Mouse (Mus musculus): ENCODE measurements at regions not wholly inside any gene's neighbourhood (a gene's known extent, or its start where the extent isn't known, plus 50 kb on each side); places are given as distances from the start of the nearest gene placed in this dataset.
"Not testable (repeated sequence)": the region's sequence is repeated elsewhere in the genome, so short reads cannot be mapped to it uniquely, and the experiment has no call there.

GRCm38 (mm10) chr8:18000750-18001149, 977.3 kb downstream of the Defb40 start:
- 65% methylated on average over 5 of the region's 5 CpGs for WGBS (ENCODE audit: insufficient replicate concordance)
- ATAC-seq (ENCODE audit: low read depth): no peak

GRCm38 (mm10) chr8:17984779-17985178, 993.3 kb downstream of the Defb40 start:
- no peaks in the 10 kb centered on the region for H3K4me1 ChIP-seq (replicated peaks)
- no peak overlapping the region for H3K27ac ChIP-seq
- 41% methylated on average over 1 of the region's 1 CpGs for whole genome bisulfite sequencing (ENCODE audit: insufficient replicate concordance)
- no peaks in the 10 kb centered on the region for H3K27me3 ChIP-seq
- no peak for ATAC-seq (ENCODE audit: low read depth)
- H3K36me3 ChIP-seq: no peaks in the 10 kb centered on the region
- H3K4me2 ChIP-seq: no peak overlapping the region
- no peak overlapping the region for H3K9ac ChIP-seq
- no peak for DNase-seq
- no peak overlapping the region for H3K4me3 ChIP-seq (replicated peaks)
- H3K9me3 ChIP-seq (replicated peaks): no peaks in the 10 kb centered on the region

More at GRCm38 (mm10) chr8:18000750-18001149, 977.3 kb downstream of the Defb40 start:
- Histone ChIP-seq H3K27me3 (no peaks in the 10 kb centered on the region), H3K9me3 (replicated peaks) (no peaks in the 10 kb centered on the region), H3K4me1 (replicated peaks) (no peaks in the 10 kb centered on the region), H3K4me3 (replicated peaks) (no peak overlapping the region), H3K9ac (no peak overlapping the region), H3K4me2 (no peak overlapping the region), H3K36me3 (no peaks in the 10 kb centered on the region), H3K27ac (no peak overlapping the region)
- DNase-seq: no peak

- 63% methylated on average over 1 of the region's 1 CpGs for WGBS (ENCODE audit: insufficient replicate concordance)
- no peaks in the 10 kb centered on the region for H3K4me1 ChIP-seq (replicated peaks)
- H3K4me3 ChIP-seq (replicated peaks): no peak overlapping the region
- H3K27ac ChIP-seq: no peak overlapping the region
- H3K4me2 ChIP-seq: no peak overlapping the region
- ATAC-seq (ENCODE audit: low read depth) (no peak), DNase-seq (no peak)
- H3K9me3 ChIP-seq (replicated peaks): no peaks in the 10 kb centered on the region
- H3K9ac ChIP-seq: no peak overlapping the region
- H3K27me3 ChIP-seq: no peaks in the 10 kb centered on the region
- no peaks in the 10 kb centered on the region for H3K36me3 ChIP-seq
These were observed 1029.2 kb downstream of the Defb40 start for GRCm38 (mm10) chr8:17948848-17949247.

GRCm38 (mm10) chr8:17948053-17948834, 1029.8 kb downstream of the Defb40 start:
- Histone ChIP-seq H3K4me2 (no peak overlapping the region), H3K9ac (no peak overlapping the region), H3K27ac (no peak overlapping the region), H3K27me3 (no peaks in the 10 kb centered on the region), H3K36me3 (no peaks in the 10 kb centered on the region), H3K4me3 (replicated peaks) (no peak overlapping the region), H3K4me1 (replicated peaks) (no peaks in the 10 kb centered on the region), H3K9me3 (replicated peaks) (no peaks in the 10 kb centered on the region)
- WGBS (ENCODE audit: insufficient replicate concordance): 74% methylated on average over 22 of the region's 22 CpGs
- no peak for ATAC-seq (ENCODE audit: low read depth)
- no peak for DNase-seq

GRCm38 (mm10) chr8:17934696-17935095, 1043.4 kb downstream of the Defb40 start:
- H3K4me2 ChIP-seq: no peak overlapping the region
- no peaks in the 10 kb centered on the region for H3K27me3 ChIP-seq
- no peak overlapping the region for H3K27ac ChIP-seq
- no peak for DNase-seq
- no peaks in the 10 kb centered on the region for H3K36me3 ChIP-seq
- no peak overlapping the region for H3K4me3 ChIP-seq (replicated peaks)
- no peaks in the 10 kb centered on the region for H3K9me3 ChIP-seq (replicated peaks)
- H3K4me1 ChIP-seq (replicated peaks): no peaks in the 10 kb centered on the region
- no peak for ATAC-seq (ENCODE audit: low read depth)
- no peak overlapping the region for H3K9ac ChIP-seq

- ATAC-seq (ENCODE audit: low read depth) (no peak), DNase-seq (no peak)
- no peak overlapping the region for H3K27ac ChIP-seq
- no peak overlapping the region for H3K4me2 ChIP-seq
- WGBS (ENCODE audit: insufficient replicate concordance): 73% methylated on average over 15 of the region's 15 CpGs
- H3K4me1 ChIP-seq (replicated peaks): no peaks in the 10 kb centered on the region
- no peaks in the 10 kb centered on the region for H3K27me3 ChIP-seq
- no peak overlapping the region for H3K9ac ChIP-seq
- H3K36me3 ChIP-seq: no peaks in the 10 kb centered on the region
- 0 out of 2 replicates have a peak, but pooled peaks cover 3% of the 10 kb centered on the region for H3K9me3 ChIP-seq (replicated peaks)
- H3K4me3 ChIP-seq (replicated peaks): no peak overlapping the region
These were observed 1068.7 kb downstream of the Defb40 start for GRCm38 (mm10) chr8:17909316-17909715.

GRCm38 (mm10) chr8:17888598-17888997, 1089.5 kb downstream of the Defb40 start:
- not testable (repeated sequence) for H3K9me3 ChIP-seq (replicated peaks); ATAC-seq (ENCODE audit: low read depth); DNase-seq; H3K27ac ChIP-seq; H3K27me3 ChIP-seq; H3K4me3 ChIP-seq (replicated peaks); H3K36me3 ChIP-seq; H3K9ac ChIP-seq; H3K4me2 ChIP-seq; H3K4me1 ChIP-seq (replicated peaks)
- 57% methylated on average over 5 of the region's 5 CpGs for WGBS (ENCODE audit: insufficient replicate concordance)

GRCm38 (mm10) chr8:17863388-17863787, 1114.7 kb downstream of the Defb40 start:
- no peak for ATAC-seq (ENCODE audit: low read depth)
- WGBS (ENCODE audit: insufficient replicate concordance): 49% methylated on average over 2 of the region's 2 CpGs
- H3K36me3 ChIP-seq: no peaks in the 10 kb centered on the region

More at GRCm38 (mm10) chr8:17863388-17863787, 1114.7 kb downstream of the Defb40 start:
- H3K4me3 ChIP-seq (replicated peaks): no peak overlapping the region
- no peak overlapping the region for H3K4me2 ChIP-seq
- H3K9me3 ChIP-seq (replicated peaks): 0 out of 2 replicates have a peak, but pooled peaks cover 2% of the 10 kb centered on the region
- no peak overlapping the region for H3K27ac ChIP-seq
- H3K4me1 ChIP-seq (replicated peaks): no peaks in the 10 kb centered on the region
- no peak overlapping the region for H3K9ac ChIP-seq
- no peaks in the 10 kb centered on the region for H3K27me3 ChIP-seq
- no peak for DNase-seq

Measured in liver, embryonic 13.5 days (tissue).